Mouse (Mus musculus) cortical plate, adult 2 months (tissue): ENCODE results near the gene Magoh. TPM values are rescaled to one million over a fixed set of nuclear protein-coding genes. Genes with fewer than 3 reads are reported as not detected.

Experiments used
- H3K27ac ChIP-seq: fragments of 200-500 bp; 2 replicates; pipeline ENCODE4 v1.5.1; 2012; ENCODE audit warnings: low read length, control low read depth, inconsistent platforms; ENCODE audit not compliant: insufficient read depth
- H3K4me1 ChIP-seq: fragments of 200-500 bp; 2 replicates; pipeline ENCODE4 v1.6.1; 2011; ENCODE audit warnings: low read length; ENCODE audit not compliant: control insufficient read depth, insufficient read depth
- H3K4me3 ChIP-seq: fragments of 200-500 bp; 2 replicates; pipeline ENCODE4 v1.5.1; 2011; ENCODE audit warnings: mild to moderate bottlenecking, low read length, control low read depth; ENCODE audit not compliant: insufficient read depth
- CTCF ChIP-seq: fragments of 200-500 bp; IDR thresholded peaks from 2 replicates; pipeline ENCODE4 v1.5.1; 2011; ENCODE audit warnings: mild to moderate bottlenecking, control low read depth, low read length; ENCODE audit not compliant: insufficient read depth; ENCODE audit errors: extremely low read depth
- POLR2A ChIP-seq: fragments of 200-500 bp; IDR thresholded peaks from 2 replicates; pipeline ENCODE4 v1.6.1; 2011; ENCODE audit warnings: mild to moderate bottlenecking, low read length, control low read depth; ENCODE audit not compliant: insufficient read depth; ENCODE audit errors: extremely low read depth
- polyA plus RNA-seq: library from polyadenylated mRNA; depleted of rRNA; stranded (reverse); fragments of >200 nt; gene quantifications from 2 replicates; pipeline ENCODE4 v1.2.3, GENCODE M21; 2012

Magoh gene
- polyA plus RNA-seq, 1 experiment = 42.6 TPM

DNA sequence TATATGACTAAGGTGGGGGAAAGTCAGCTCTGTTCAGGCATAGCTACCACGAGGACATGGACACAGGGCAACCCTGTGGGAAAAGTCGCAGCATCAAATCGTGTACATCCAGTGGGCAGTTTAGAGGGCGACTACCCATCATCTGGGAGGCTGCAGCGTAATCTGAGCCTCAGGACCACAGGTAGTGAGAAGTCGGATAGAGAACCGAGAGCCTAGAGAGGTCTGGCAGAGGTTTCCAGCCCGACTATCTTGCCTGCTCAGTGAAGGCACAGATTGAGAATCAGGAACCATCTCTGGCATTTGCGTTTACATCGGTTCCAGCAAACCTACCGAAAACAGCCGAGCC is 9.8 kb downstream of the Magoh start:
- Histone ChIP-seq H3K27ac (peak overlapping the region; percentile 78), H3K4me3 (peak overlapping the region; percentile 86), H3K4me1 (no peaks in the 10 kb centered on the region)
- no peak for TF ChIP-seq CTCF
- TF ChIP-seq POLR2A = no peak

DNA sequence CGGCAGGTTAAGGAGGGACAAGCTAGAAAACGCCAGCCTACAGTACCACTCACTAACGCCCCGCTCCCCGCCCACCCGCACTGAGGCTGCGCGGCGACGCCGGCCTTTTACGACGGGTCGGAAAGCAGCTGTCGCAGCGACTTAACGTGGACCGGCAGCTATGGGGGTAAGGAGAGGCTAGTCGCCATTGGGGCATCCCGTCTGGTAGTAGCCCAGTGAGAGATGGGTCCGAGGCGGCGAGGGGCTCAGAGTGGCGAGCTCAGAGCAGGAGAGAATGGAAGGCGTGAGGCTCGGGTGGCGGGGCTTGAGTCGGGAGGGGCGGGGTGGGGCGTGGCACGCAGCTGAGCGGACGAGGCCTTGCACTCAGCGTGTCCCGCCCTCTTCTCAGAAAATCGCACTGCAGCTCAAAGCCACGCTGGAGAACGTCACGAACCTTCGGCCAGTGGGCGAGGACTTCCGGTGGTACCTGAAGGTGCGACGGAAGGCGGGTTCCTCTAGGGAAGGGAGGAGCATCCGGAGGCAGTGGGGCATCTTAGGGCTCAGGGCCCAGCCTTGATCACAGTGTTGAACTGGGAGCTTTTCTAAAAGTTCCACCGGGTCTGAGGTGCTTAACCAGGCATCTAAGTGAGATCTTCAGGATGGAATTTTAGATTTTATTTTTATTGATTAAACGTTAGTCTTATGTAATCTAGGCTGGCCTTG is 10.3 kb downstream of the Magoh start, which contains the start of gene 0610037L13Rik:
0610037L13Rik (plus strand) TSS at position 83 of the 702 bp plus-strand sequence.
- TF ChIP-seq CTCF (no peak), POLR2A (peak; percentile 91)
- H3K4me1 ChIP-seq = no peaks in the 10 kb centered on the region
- peak within 1 kb of the TSS; percentile 86 for H3K4me3 ChIP-seq
- H3K27ac ChIP-seq = peak within 1 kb of the TSS; percentile 78

DNA sequence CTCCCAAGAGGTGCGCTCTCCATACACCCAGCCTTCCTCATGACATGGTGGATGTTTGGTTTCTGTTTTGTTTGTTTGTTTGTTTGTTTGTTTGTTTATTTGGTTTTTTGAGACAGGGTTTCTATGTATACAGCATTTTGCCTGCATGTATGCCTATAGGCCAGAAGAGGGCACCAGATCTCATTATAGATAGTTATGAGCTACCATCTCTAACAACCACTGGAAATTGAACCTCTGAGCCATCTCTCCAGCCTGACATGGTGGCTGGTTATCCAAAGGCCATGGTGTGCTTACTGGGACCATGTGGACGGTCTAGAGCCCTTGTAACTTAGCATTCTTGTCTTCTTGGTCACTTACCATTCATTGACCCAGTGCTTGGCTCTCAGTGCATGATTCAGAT is 13.1 kb downstream of the Magoh start:
- TF ChIP-seq CTCF (peak; percentile 31), POLR2A (no peak)
- no peak overlapping the region for H3K4me3 ChIP-seq
- no peak overlapping the region for H3K27ac ChIP-seq
- H3K4me1 ChIP-seq = no peaks in the 10 kb centered on the region

- Histone ChIP-seq H3K4me1 (no peaks in the 10 kb centered on the region), H3K27ac (no peak overlapping the region), H3K4me3 (no peak overlapping the region)
- no peak for TF ChIP-seq CTCF
- no peak for TF ChIP-seq POLR2A
These were observed 19.8 kb downstream of the Magoh start for GRCm38 (mm10) chr4:107899211-107899927.

- Histone ChIP-seq H3K4me3 (no peak overlapping the region), H3K4me1 (no peaks in the 10 kb centered on the region)
- no peak for TF ChIP-seq CTCF
- TF ChIP-seq POLR2A = no peak
These were observed 20.7 kb downstream of the Magoh start for GRCm38 (mm10) chr4:107900206-107900605.

GRCm38 (mm10) chr4:107904252-107904651 is 24.7 kb downstream of the Magoh start:
- Histone ChIP-seq H3K27ac (no peak overlapping the region), H3K4me3 (no peak overlapping the region), H3K4me1 (no peaks in the 10 kb centered on the region)
- TF ChIP-seq CTCF = no peak
- TF ChIP-seq POLR2A = no peak

More at GRCm38 (mm10) chr4:107900206-107900605, 20.7 kb downstream of the Magoh start:
- H3K27ac ChIP-seq = no peak overlapping the region

DNA sequence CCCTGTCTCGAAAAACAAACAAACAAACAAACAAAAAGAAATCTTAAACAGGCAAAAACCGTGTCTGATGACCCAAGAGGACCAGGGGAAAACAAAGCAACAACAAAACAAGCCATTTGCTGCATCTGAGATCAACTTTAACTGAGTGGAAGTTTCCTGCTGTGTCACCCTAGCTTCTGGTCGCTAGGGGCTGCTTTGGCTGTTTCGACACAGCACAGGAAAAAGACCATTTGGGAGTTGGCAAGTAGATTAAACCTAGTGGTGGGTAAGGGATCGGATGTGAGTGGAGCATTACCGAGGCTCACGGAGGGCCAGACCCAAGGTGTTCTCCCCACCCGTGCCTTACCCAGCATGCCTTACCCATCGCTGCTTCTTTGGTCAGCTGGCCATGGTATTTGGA is 27.0 kb downstream of the Magoh start:
- H3K27ac ChIP-seq = no peak overlapping the region
- H3K4me3 ChIP-seq = no peak overlapping the region
- TF ChIP-seq POLR2A = no peak
- TF ChIP-seq CTCF = no peak
- no peaks in the 10 kb centered on the region for H3K4me1 ChIP-seq

DNA sequence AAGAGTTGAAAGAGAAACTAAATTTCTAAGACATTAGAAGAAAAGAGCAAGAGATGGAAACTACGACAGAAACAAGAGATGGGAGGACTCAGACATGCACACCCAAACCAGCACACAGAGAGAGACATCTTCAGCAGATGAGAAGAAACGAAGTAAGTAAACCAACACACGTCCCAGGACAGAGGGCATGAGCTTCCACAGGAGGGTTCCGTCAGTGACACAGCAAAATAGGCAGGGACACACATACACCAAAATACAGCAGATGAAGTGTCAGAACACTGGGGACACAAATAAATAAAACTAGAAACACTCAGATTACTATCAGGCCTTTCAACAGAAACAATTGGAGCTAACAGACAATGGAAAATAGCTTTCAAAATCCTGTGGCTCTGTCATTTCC is 30.5 kb downstream of the Magoh start:
- H3K27ac ChIP-seq = no peak overlapping the region
- no peak overlapping the region for H3K4me3 ChIP-seq
- no peak for TF ChIP-seq CTCF
- TF ChIP-seq POLR2A = no peak
- no peaks in the 10 kb centered on the region for H3K4me1 ChIP-seq

DNA sequence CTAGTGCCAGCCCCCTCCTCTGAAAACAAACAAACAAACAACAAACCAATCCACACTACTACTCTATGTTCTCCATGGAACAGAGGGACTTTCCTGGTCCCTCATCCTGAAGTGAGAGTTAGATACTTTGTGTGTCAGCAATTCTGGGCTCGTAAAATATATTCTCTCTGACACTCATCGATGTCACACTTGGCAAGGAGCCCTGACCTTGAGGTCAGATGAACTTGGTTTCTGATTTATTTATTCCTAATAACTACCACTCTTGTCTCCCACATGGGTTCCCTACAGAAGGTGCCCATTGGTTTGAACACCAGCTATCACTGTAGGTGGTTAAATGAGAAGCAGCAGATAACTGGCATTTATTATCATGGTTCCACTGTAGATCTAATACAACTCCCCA is 40.8 kb downstream of the Magoh start:
- Histone ChIP-seq H3K4me1 (no peaks in the 10 kb centered on the region), H3K4me3 (no peak overlapping the region), H3K27ac (no peak overlapping the region)
- TF ChIP-seq POLR2A (no peak), CTCF (no peak)
